Mouse (Mus musculus): ENCODE data around the gene Dmac1.
"Not testable (repeated sequence)": the region's sequence is repeated elsewhere in the genome, so short reads cannot be mapped to it uniquely, and the experiment has no call there.

Dmac1 gene

DNA sequence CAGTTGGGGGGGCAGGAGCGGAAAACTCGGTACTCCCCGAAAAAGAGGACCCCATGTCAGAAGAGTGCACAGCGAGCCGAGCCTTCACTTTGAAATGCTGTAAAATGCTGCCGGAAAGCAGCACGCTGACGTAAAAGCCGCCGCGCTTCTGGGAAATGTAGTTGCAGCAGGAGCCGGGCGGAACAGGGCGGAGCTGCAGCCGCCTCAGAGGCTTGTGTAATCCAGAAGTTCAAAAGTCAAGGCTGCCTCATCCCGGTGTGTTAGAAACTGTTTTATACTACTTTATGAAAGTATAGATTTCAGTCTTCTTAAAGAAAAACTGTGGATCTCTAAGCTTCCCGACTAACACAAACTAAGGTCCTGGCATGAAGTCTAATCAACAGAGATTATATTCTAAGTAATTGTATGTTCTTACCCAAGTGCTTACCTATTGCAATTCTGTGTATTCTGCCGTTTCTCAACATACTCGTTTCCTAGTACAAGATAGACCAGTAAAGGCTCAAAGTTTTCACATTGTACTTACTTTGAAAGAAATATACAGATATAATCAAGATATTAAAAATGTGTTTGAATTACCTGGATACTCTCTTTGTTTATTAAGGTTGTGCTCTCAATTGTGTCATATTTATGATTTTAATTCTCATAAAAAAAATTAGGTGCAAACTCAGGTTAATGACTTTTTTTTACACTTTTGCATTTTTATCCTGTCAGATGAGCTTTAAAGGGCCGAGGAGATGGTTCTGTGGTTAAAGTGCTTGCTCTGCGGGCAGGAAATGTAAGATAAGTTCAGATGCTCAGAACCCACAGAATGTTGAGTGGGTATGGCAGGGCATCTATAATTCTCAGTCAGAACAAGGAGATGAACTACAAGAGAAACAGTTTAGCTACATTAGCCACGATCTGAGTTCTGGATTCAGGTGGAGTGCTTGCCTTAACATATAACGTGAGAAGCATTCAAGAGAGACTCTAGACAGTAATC, at the start of gene Dmac1:
Gene Dmac1 (minus strand): TSS at position 109 of the 979 bp plus-strand sequence.
- in situ Hi-C loops (cut with MboI; ENCODE audit: low pct_unique_long_range_greater_than_20kb in 1 of 2, low sequenced_read_pairs in 2 of 2, unreplicated experiment in 1 of 2): no loop called here

DNA sequence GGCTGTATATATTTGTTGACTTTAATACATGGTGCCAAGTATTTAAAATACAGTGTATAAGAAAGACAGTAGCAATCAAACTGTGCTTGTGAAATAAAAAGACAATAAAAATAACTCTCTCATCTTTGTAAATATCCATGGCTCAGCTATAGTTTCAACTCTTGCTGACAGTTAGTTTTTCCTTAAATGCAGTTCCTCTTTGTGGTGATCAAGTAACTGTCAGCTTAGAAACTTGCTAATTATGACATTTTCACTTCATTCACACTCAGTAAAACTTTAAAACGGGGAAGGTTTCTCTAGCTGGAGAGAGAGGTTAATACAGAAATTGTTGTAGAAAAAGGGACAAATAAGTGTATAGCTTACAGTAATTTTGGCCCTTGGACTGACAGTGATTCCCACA, 37.3 kb upstream of the Dmac1 start:
- in situ Hi-C loops (cut with MboI; ENCODE audit: low pct_unique_long_range_greater_than_20kb in 1 of 2, low sequenced_read_pairs in 2 of 2, unreplicated experiment in 1 of 2): no loop called here

DNA sequence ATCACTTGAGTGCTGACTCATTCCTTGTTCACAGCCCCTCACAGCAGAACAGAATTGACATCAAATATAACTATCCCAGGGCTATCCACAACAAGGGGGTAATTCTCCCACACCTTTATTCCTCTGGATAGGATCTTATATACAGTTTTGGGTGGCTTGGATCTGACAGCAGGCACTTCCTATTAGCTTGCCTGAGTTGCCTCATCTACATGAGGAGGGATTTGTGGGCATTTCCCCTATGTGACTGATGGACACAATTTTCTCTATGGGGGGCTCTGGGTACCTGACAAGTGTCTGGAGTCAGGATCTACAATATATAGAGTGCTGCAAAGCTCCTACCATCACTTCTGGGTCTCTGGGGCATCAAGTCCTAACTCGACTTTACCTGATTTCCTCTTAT, 36.9 kb upstream of the Dmac1 start:
- in situ Hi-C loops (cut with MboI; ENCODE audit: low pct_unique_long_range_greater_than_20kb in 1 of 2, low sequenced_read_pairs in 2 of 2, unreplicated experiment in 1 of 2): no loop called here

DNA sequence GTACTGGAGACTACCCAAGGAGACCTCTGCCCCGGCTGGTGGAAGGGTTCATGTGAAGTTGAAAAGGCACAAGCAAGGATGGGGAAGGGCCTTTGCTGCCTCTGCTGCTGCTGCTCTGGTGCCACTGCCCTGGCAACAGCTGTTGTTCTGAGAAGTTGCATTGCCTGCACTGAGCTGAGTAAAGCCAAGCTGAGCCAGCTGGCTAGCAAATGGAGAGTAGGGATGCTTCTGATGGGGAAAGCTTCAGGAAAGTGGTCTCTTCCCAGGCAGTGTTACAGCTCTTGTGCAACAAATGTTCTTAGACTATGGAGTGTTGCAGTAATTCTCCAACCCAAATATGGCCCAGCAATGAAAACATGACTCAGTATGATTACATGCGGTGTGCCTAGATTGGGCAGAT, 33.8 kb upstream of the Dmac1 start:
- in situ Hi-C loops (cut with MboI; ENCODE audit: low pct_unique_long_range_greater_than_20kb in 1 of 2, low sequenced_read_pairs in 2 of 2, unreplicated experiment in 1 of 2): no loop called here

DNA sequence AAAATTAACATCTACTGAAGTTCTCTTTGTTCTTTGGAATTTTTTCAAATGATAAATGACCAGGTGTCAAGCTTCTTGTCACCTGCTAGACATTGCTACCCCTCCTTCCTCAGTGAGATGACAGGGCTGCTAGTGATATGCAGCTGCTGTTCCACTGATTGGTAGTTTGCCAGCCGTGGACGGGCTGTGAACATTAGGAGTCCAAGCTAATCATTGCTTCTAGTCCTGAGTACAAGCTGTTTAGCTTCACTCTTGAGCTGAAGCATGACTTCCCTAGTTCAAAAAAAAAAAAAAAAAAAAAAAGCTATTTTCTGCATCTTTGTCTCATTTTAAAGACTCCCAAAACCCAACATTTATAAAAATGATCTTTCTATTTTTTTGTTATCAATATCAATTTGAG, 33.2 kb upstream of the Dmac1 start:
- in situ Hi-C loops (cut with MboI; ENCODE audit: low pct_unique_long_range_greater_than_20kb in 1 of 2, low sequenced_read_pairs in 2 of 2, unreplicated experiment in 1 of 2): no loop called here

DNA sequence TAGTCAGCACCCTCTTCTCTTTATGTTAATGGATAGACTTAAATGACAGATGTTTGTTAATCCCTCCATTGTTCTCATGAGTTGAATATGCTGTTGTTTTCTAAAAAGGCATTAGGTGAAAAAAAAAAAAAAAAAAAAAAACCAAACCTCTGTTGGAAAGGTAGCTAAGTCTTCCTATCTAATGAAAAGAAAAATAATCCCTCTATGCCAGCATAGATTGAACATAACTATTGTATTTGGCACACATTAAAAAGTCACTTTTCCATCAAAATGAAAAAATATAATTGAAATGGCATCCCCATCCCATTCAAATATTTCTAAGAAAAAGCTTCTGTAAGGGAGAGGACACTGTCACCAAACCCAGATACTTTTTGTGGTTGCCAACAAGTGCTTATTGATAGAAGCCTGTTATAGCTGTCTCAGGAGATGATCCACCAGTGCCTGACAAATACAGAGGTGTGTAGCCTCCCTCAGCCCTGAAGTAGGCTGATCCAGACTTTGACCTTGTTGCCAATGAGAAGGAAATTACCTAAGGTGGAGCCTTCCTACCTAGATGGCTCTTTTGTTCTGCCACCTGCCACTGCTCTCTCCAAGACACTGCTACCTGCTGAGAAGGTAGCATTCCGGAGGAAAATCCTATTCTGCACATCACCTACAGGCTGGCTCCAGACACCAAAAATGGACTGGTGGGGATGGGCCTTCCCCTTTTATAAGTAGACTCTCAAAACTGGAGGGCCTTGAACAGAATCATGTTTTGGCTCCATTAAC, 22.3 kb upstream of the Dmac1 start:
- in situ Hi-C loops (cut with MboI; ENCODE audit: low pct_unique_long_range_greater_than_20kb in 1 of 2, low sequenced_read_pairs in 2 of 2, unreplicated experiment in 1 of 2): no loop called here

DNA sequence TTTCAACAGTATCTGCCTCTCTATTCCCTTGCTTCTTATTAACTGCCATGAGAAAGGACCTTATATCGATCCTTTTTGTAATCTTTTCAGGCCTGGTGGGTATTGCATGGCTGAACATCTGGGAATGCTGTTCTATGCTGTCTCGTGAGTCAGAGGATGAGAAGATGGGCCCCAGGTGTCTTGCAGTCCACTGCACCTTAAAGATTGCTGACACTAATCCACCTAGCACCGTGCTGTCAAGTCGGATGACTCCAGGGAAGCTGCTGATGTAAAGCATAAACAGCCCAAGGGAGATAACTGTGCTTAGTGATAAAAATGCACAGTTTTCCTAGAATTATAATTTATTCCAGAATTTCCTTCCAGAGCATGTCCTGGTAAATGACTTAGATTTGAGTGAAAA, 14.2 kb upstream of the Dmac1 start:
- in situ Hi-C loops (cut with MboI; ENCODE audit: low pct_unique_long_range_greater_than_20kb in 1 of 2, low sequenced_read_pairs in 2 of 2, unreplicated experiment in 1 of 2): no loop called here

DNA sequence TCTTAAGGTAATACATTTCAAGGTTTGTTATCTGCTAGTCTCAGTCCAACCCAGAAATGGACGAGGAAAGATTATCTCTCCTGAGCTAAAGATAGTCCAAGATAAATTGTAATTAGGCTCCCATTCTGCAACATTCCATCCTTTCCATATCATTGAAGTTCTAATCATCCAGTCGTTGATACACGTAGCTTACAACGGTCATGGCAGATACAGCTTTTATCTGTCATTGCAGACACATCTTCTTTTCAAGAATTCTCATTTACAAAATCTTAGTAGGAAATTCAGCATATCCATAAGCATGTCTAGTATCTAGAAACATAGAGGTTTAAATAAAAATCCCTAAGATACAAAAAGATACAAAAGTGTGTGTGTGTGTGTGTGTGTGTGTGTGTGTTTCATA, 13.0 kb upstream of the Dmac1 start:
- in situ Hi-C loops (cut with MboI; ENCODE audit: low pct_unique_long_range_greater_than_20kb in 1 of 2, low sequenced_read_pairs in 2 of 2, unreplicated experiment in 1 of 2): no loop called here

DNA sequence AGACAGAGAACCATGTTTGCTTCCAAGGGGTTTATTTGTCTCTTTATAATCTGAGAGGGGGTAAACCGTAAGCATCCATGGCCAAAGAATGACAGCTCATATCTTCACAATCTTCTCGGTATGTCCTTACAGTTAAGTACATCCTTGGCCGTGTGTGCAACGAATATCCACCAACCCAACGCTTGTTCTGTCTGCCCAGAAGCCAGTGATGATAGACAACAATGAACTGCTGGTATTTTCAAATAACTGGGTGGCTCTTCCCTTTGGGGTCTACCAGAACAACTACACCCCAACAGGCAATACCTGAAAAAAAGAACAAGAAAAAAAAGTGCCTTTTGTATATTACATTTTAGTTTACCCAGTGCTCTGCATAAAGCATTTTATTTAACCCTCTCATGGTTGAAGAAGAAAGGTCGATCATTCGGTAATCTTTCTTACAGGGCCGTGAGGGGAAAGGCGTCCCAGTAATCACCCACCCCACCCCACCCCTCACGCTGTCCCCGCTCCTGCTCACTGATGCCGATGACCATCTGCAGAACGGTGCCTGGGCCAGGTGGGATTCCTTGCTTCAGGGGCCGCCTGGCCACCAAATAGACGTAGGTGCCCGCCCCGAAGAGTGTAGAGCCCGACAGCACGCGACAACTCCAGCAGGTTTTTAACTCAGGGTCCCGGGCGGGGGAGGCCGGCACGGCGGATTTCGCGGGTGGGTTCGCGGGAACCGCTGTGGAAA, 473 bp downstream of the Dmac1 start:
- in situ Hi-C loops (cut with MboI; ENCODE audit: low pct_unique_long_range_greater_than_20kb in 1 of 2, low sequenced_read_pairs in 2 of 2, unreplicated experiment in 1 of 2): no loop called here

DNA sequence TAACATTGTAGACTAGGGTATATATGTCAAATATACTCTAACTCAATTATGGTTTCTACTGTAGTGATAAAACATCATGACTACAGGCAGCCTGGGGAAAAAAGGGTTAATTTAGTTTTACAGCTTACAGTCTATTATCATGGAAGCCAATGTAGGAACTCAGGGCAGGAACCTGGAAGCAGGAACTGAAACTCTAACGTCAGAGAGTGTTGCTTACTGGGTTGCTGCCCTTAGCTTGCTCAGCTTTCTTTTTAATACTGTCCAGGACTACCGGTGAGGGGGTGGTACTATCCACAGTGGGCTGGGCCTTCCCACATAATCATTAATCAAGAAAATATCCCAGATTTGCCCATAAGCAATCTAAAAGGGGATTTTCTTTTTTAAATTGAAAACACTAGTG, 2.4 kb downstream of the Dmac1 start:
- in situ Hi-C loops (cut with MboI; ENCODE audit: low pct_unique_long_range_greater_than_20kb in 1 of 2, low sequenced_read_pairs in 2 of 2, unreplicated experiment in 1 of 2): no loop called here

DNA sequence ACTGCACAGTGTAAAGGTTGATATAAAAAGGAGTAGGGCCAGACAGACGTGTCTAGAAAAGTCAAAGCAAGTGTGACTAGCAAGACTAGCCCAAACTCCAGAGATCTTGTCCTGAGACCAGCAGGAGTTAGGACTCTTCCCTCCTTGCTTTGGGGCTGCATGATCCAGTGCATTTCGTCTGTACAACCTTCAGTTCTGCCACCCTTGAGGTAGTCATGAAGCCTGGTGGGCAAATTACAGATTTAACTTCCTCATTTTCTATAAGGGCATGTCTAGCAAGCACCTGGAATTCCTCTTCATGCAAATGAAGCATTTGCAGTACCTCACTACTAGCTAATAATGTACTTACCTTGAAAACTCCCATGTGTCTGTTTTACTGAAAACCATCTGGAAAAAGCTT, 10.2 kb downstream of the Dmac1 start:
- in situ Hi-C loops (cut with MboI; ENCODE audit: low pct_unique_long_range_greater_than_20kb in 1 of 2, low sequenced_read_pairs in 2 of 2, unreplicated experiment in 1 of 2): no loop called here

DNA sequence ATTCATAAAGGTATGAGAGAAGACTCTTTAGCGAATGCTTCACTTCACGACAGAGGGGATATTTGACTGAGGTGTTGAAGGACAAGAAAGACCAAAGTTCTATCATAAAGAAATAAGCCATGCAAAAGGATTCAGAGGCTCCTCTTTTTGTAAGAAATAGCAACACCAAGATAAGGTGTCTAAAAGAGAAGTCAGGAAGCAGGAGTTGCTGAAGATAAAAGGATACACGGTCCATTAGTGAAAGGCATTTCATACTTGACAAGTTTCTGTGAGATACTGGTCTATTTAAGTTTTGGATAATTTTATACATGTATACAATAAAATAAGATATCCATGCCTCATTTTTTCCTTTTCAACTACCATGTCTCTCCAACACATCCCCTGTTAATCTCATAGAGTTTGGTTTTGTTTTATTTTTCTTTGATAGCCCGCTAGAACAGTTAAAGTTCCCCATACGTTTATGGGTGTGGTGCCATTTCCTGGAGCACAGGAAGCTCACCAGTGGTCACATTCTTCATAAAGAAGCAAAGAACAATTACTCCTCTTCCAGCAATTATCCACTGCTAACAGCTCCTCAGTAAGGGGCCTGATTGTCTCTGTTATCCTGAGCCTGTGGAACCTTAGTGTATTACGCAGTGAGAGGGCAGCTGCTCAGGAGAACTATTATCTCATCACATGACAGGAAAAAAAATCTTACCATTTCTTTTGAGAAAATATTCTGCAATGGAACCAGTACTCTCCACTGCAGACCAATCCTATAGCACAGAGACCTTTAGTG, 11.1 kb downstream of the Dmac1 start:
- in situ Hi-C loops (cut with MboI; ENCODE audit: low pct_unique_long_range_greater_than_20kb in 1 of 2, low sequenced_read_pairs in 2 of 2, unreplicated experiment in 1 of 2): no loop called here

DNA sequence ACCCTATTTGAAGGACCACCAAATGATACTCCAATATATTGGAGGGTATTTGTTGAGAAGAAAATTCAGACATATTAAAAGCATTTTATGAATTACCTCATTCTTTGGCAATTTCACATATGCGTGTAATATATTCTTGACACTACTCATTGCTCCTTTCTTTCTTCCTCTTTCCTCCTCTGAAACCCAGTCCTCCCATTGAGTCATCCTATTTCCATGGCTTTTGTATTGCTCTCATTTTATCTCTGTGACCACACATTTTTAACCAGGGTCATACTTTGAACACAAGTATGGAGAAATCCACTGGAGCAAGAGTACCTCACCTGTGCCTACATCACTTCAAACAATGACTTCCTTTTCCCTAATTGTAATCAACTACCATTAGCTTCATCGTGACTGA, 13.9 kb downstream of the Dmac1 start:
- in situ Hi-C loops (cut with MboI; ENCODE audit: low pct_unique_long_range_greater_than_20kb in 1 of 2, low sequenced_read_pairs in 2 of 2, unreplicated experiment in 1 of 2): no loop called here

DNA sequence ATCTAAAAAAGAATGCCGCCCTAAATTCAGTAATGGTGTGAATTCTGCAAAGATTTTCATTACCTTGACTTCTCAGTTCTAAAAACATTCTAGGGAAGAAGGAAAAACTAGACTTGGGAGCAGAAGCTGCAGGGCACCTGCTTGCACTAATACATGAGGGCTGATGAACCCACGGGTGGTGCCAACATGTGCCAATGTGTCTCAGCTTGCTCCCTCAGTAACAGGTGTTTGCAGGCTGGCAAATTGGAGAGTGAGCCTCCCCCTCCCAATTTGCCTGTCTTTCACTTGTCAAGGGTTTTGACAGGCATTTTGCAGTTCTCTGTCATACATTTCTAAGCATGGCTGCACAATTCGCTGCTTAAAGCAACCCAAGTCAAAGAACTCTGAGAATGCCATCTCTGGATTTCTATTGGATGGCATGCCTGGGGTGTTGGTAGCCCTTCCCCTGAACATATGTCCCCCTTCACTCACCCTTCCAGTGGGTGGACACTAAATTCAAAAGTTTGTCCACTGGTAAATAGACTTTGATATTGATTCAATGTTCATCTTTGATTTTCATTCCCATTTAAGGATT, 14.5 kb downstream of the Dmac1 start:
- in situ Hi-C loops (cut with MboI; ENCODE audit: low pct_unique_long_range_greater_than_20kb in 1 of 2, low sequenced_read_pairs in 2 of 2, unreplicated experiment in 1 of 2): no loop called here

DNA sequence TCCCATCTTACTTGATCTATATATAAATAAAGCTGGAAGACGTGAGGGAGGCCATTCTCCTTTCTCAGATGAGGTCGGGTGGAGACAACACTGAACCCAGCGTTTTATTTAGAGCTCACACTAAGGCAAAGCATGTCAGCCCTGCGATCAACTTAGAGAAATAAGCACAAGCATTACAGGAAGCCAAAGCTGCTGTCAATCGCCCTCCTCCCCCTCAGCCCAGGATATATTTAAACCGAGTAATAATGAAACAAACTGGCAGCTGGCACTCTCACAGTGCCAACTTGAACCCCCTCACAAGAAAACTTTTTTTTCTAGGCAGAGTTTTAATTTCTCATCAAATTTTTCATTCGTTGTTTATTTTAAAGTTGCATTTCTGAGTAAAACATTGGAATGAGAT, 15.7 kb downstream of the Dmac1 start:
- in situ Hi-C loops (cut with MboI; ENCODE audit: low pct_unique_long_range_greater_than_20kb in 1 of 2, low sequenced_read_pairs in 2 of 2, unreplicated experiment in 1 of 2): no loop called here

DNA sequence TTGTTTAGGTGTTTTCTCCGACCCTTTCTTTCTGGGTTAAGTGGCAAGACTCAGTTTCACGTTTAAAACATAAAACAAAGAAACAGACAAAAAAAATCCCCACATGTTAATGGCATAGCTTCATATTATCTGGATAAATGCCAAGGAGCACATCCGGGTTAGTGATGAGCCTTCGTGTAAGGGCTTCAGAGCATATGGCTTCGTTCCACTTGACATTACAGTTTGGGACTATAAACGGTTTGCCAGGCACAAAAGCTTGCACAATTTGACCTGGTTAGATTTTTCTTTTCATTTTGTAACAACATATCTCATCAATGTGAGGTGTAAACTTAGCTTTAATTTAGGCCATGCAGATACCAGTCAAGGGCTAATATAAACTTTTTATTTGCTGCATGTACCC, 17.9 kb downstream of the Dmac1 start:
- in situ Hi-C loops (cut with MboI; ENCODE audit: low pct_unique_long_range_greater_than_20kb in 1 of 2, low sequenced_read_pairs in 2 of 2, unreplicated experiment in 1 of 2): no loop called here

DNA sequence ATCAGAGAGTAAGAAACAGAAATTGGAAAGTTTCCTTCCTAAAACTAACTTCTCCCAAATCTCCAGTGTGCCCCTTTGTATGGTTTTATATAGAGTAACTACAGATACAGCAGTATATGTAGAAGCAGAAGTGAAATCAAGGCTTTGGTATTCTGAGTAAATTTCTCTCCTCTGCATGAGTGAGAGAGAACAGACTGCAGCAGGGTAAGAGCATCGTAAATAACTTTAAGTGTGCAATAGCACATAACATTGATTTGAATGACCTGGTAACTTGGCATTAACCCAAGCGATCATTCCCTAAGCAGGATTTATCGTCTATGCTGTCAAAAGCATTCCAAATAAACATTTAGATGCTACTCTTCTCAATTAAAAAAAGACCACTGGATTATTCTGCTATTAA, 18.7 kb downstream of the Dmac1 start:
- in situ Hi-C loops (cut with MboI; ENCODE audit: low pct_unique_long_range_greater_than_20kb in 1 of 2, low sequenced_read_pairs in 2 of 2, unreplicated experiment in 1 of 2): no loop called here

DNA sequence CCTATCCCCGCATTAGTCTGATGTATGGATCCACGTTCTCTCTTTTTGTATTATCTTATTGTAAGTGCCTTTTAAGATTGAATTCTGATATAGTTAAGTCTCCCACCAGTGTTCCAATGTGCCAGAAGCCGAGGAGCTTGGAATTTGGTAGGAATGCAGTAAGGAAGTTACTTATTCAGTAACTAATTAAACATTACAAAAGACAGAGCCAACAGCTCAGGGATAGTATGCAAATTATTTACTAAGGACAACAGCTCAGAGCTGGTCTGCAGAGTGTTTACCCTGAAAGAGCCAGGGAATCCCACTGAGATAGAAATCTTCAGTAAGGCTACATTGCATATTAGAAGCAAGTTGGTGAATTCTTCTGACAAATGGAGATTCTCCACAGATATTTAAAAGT, 43.5 kb downstream of the Dmac1 start:
- in situ Hi-C loops (cut with MboI; ENCODE audit: low pct_unique_long_range_greater_than_20kb in 1 of 2, low sequenced_read_pairs in 2 of 2, unreplicated experiment in 1 of 2): not testable (repeated sequence)
